Mouse (Mus musculus) forebrain, postnatal 0 days (tissue): ENCODE results near the gene Anks4b. TPM values are rescaled to one million over a fixed set of nuclear protein-coding genes. Genes with fewer than 3 reads are reported as not detected.

Source experiments
- ATAC-seq: fragments of 200-750 bp; cut with Nextera tagmentation; 2 replicates; pipeline ENCODE4 v1.8.0; 2017; ENCODE audit warnings: mild to moderate bottlenecking, moderate library complexity
- DNase-seq: peaks from one replicate; pipeline ENCODE4 v3.0.0-alpha.2; 2015
- H3K27ac ChIP-seq: fragments of 300-500 bp; sonication (generic); 2 replicates; pipeline ENCODE4 v1.5.1; 2014; ENCODE audit warnings: low read depth, mild to moderate bottlenecking, antibody characterized with exemption, low read length, moderate library complexity, mixed read lengths
- H3K27me3 ChIP-seq: fragments of 300-500 bp; sonication (generic); 2 replicates; pipeline ENCODE4 v1.6.1; 2014; ENCODE audit warnings: mild to moderate bottlenecking, low read length, mixed read lengths; ENCODE audit not compliant: insufficient read depth
- H3K36me3 ChIP-seq: fragments of 300-500 bp; sonication (generic); 2 replicates; pipeline ENCODE4 v1.6.1; 2014; ENCODE audit warnings: mild to moderate bottlenecking, moderate library complexity; ENCODE audit not compliant: insufficient read depth
- H3K4me1 ChIP-seq: fragments of 300-500 bp; sonication (generic); 2 replicates; pipeline ENCODE4 v1.6.1; 2014; ENCODE audit warnings: antibody characterized with exemption; ENCODE audit not compliant: insufficient read depth
- H3K4me2 ChIP-seq: fragments of 300-500 bp; sonication (generic); 2 replicates; pipeline ENCODE4 v1.6.1; 2014; ENCODE audit warnings: low read depth, mild to moderate bottlenecking, moderate library complexity
- H3K4me3 ChIP-seq: fragments of 300-500 bp; sonication (generic); 2 replicates; pipeline ENCODE4 v1.5.1; 2014; ENCODE audit warnings: low read depth, low read length, mixed read lengths
- H3K9ac ChIP-seq: fragments of 300-500 bp; sonication (generic); 2 replicates; pipeline ENCODE4 v1.6.1; 2014; ENCODE audit warnings: mild to moderate bottlenecking
- H3K9me3 ChIP-seq: fragments of 300-500 bp; sonication (generic); 2 replicates; pipeline ENCODE4 v1.6.1; 2016; ENCODE audit warnings: low read length
- CTCF ChIP-seq: sonication (generic); IDR thresholded peaks from 2 replicates; pipeline ENCODE4 v1.5.1; 2016; ENCODE audit warnings: antibody characterized with exemption, control low read depth, low read depth
- WGBS: fragments of 180-500 bp; shearing (Covaris S2); extraction: QIAGEN DNeasy Blood & Tissue Kit; methylation state at CpG from one replicate; pipeline ENCODE4 v1.1.7; 2014; 5-methylcytosine and 5-hydroxymethylcytosine counted together
- polyA plus RNA-seq: library from polyadenylated mRNA; unstranded; fragments of >200 nt; fragmentation: Nextera tagmentation; extraction: Ambion mirVana; gene quantifications from 2 replicates; pipeline ENCODE4 v1.2.1, GENCODE M21; 2015
- total RNA-seq: library from RNA; depleted of rRNA; stranded (reverse); fragments of >200 nt; gene quantifications from 2 replicates; pipeline ENCODE4 v1.2.3, GENCODE M21; 2014

Gene Anks4b
- total and polyA plus RNA-seq, 2 experiments from 2014 or later: 0.04 TPM; not detected in 1

DNA sequence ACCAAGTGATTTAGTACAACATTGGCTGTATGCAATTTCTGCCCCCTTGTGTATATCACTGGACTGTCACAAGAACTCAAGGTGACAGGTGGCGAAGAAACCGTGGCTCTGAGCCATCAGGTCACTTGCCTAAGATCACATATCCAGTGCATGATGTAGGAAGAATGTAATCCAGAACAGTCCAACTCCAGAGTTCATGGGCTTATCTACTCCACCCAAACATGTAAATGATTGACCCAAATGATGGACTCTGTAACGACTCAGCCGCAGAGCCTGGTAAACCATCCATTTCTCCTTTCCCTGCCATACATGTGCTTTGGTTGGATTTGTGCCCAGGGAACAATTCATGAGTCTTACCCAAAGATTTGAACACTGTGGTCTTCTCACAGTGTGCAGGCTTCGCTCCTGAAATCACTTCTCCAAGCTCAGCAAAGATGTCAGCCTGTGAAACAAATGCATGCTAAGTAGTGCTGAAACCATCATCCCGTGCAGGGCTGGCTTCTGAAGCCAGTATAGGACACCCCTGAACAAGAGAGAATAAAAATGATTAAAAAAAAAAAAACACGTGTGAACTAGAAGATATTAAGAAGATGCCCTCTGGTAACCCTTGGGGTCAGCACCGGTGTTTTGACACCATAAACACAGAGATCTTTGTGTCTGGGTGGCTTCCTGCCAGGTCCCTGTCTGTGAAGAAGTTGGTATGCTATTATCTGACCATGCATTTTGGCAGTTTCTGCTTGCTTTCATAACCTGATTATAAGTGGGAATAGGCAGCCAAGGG lies 15.9 kb downstream of the Anks4b start:
- TF ChIP-seq CTCF: no peak
- Histone ChIP-seq H3K27me3 (no peaks in the 10 kb centered on the region), H3K4me2 (no peak overlapping the region), H3K4me1 (peaks cover 9% of the 10 kb centered on the region; the same call in 1 of the 2 replicates), H3K4me3 (no peak overlapping the region), H3K36me3 (no peaks in the 10 kb centered on the region), H3K9ac (no peak overlapping the region), H3K9me3 (no peaks in the 10 kb centered on the region), H3K27ac (no peak overlapping the region)
- DNase-seq (no peak), ATAC-seq (no peak)
- 60% methylated on average over 8 of the region's 8 CpGs for WGBS

DNA sequence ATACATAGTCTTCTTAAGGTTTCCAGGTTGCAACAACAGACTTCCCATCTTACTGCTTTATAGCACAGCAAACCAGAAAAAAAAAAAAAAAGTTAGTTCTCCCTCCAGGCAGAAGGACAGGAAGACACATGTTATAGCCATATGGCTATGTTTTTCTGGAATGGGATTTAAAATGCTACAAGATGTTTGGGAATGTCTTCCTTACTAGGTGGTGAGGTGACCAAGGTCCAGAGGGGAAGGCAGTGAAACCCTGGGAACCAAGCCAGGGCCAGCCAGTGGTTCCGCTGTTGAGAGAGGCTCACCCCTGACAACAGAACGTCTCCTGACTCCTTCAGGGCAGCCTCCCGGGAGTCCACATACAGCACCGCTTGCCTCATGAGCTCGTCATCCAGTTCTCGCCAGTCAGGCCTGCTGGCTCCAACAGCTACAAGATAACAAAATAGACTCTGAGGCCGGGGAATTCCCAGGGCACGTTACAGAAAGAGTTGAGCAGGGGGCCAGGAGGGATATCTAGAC lies 16.6 kb downstream of the Anks4b start:
- Histone ChIP-seq H3K27me3 (no peaks in the 10 kb centered on the region), H3K4me3 (no peak overlapping the region), H3K4me2 (no peak overlapping the region), H3K9ac (no peak overlapping the region), H3K9me3 (no peaks in the 10 kb centered on the region), H3K27ac (no peak overlapping the region), H3K36me3 (no peaks in the 10 kb centered on the region), H3K4me1 (peaks cover 9% of the 10 kb centered on the region; the same call in 1 of the 2 replicates)
- DNase-seq (peak; percentile 34), ATAC-seq (peak; percentile 45; the same call in 1 of the 2 replicates)
- WGBS: 53% methylated on average over 8 of the region's 8 CpGs
- no peak for TF ChIP-seq CTCF

- no peak for ATAC-seq
- DNase-seq: no peak
- H3K9ac ChIP-seq: no peak overlapping the region
- no peak overlapping the region for H3K27ac ChIP-seq
- TF ChIP-seq CTCF: no peak
- no peaks in the 10 kb centered on the region for H3K9me3 ChIP-seq
- H3K4me1 ChIP-seq: peaks cover 9% of the 10 kb centered on the region; the same call in 1 of the 2 replicates
- no peaks in the 10 kb centered on the region for H3K27me3 ChIP-seq
- 51% methylated on average over 3 of the region's 3 CpGs for WGBS
- no peak overlapping the region for H3K4me2 ChIP-seq
- no peaks in the 10 kb centered on the region for H3K36me3 ChIP-seq
- H3K4me3 ChIP-seq: no peak overlapping the region
These were observed 18.5 kb downstream of the Anks4b start for GRCm38 (mm10) chr7:120192207-120192606.

GRCm38 (mm10) chr7:120192816-120193215 lies 19.2 kb downstream of the Anks4b start:
- no peak overlapping the region for H3K4me2 ChIP-seq
- H3K9ac ChIP-seq: no peak overlapping the region
- no peak for TF ChIP-seq CTCF
- 85% methylated on average over 6 of the region's 6 CpGs for WGBS
- H3K36me3 ChIP-seq: no peaks in the 10 kb centered on the region
- no peaks in the 10 kb centered on the region for H3K9me3 ChIP-seq
- ATAC-seq: no peak
- no peak overlapping the region for H3K4me3 ChIP-seq
- H3K4me1 ChIP-seq: peaks cover 9% of the 10 kb centered on the region; the same call in 1 of the 2 replicates
- DNase-seq: no peak
- no peak overlapping the region for H3K27ac ChIP-seq
- no peaks in the 10 kb centered on the region for H3K27me3 ChIP-seq

DNA sequence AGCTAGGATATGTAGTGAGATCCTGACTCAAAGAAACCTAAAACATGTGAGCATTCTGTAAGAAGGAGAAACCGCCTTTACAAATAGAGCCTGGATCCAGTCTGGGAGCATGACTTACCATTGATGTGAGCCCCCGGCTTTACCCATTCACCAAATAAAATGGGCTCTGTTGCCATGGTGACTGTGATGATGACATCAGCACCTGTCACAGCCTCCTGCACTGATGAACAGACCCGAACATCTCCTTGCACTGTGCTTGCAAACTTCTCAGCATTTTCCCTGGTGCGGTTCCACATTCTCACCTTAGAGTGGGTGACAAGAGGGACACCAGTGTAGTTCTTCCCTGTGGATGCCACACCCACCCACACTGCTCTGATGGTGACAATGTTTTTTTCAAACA lies 21.5 kb downstream of the Anks4b start:
- Histone ChIP-seq H3K27me3 (peaks cover 8% of the 10 kb centered on the region), H3K9ac (no peak overlapping the region), H3K4me1 (no peaks in the 10 kb centered on the region; the same call in 1 of the 2 replicates), H3K4me3 (no peak overlapping the region), H3K36me3 (no peaks in the 10 kb centered on the region), H3K9me3 (no peaks in the 10 kb centered on the region), H3K4me2 (no peak overlapping the region), H3K27ac (no peak overlapping the region)
- WGBS: 50% methylated on average over 4 of the region's 4 CpGs
- peak; percentile 74 for ATAC-seq
- TF ChIP-seq CTCF: no peak
- DNase-seq: peak; percentile 40

- H3K4me2 ChIP-seq: peak overlapping the region; percentile 48
- H3K4me3 ChIP-seq: peak overlapping the region; percentile 36
- H3K9ac ChIP-seq: peak overlapping the region; percentile 35
- H3K4me1 ChIP-seq: 0 out of 2 replicates have a peak, but pooled peaks cover 5% of the 10 kb centered on the region
- no peak for TF ChIP-seq CTCF
- 0 out of 2 replicates have a peak overlapping the region, but pooled peaks have one; percentile 29 for H3K27ac ChIP-seq
- peak; percentile 34 for DNase-seq
- H3K36me3 ChIP-seq: no peaks in the 10 kb centered on the region
- peak; percentile 30; the same call in 1 of the 2 replicates for ATAC-seq
- peaks cover 30% of the 10 kb centered on the region for H3K27me3 ChIP-seq
- no peaks in the 10 kb centered on the region for H3K9me3 ChIP-seq
- WGBS: 4% methylated on average over 14 of the region's 14 CpGs
These were observed 27.6 kb downstream of the Anks4b start for GRCm38 (mm10) chr7:120201231-120201744.

GRCm38 (mm10) chr7:120201771-120202170 lies 28.1 kb downstream of the Anks4b start, which contains the start of gene Crym:
TSS of gene Crym (minus strand) at chr7:120202111.
- Histone ChIP-seq H3K9me3 (no peaks in the 10 kb centered on the region), H3K4me3 (peak within 1 kb of the TSS; percentile 36), H3K36me3 (no peaks in the 10 kb centered on the region), H3K4me1 (0 out of 2 replicates have a peak, but pooled peaks cover 5% of the 10 kb centered on the region), H3K27ac (0 out of 2 replicates have a peak within 1 kb of the TSS, but pooled peaks have one; percentile 29), H3K27me3 (peaks cover 30% of the 10 kb centered on the region), H3K4me2 (peak within 1 kb of the TSS; percentile 48), H3K9ac (peak within 1 kb of the TSS; percentile 35)
- DNase-seq (no peak), ATAC-seq (peak; percentile 19; the same call in 1 of the 2 replicates)
- WGBS: 5% methylated on average over 26 of the region's 26 CpGs
- TF ChIP-seq CTCF: no peak
